Mouse (Mus musculus): ENCODE data around the gene Vmn1r176. TPM values are rescaled to one million over a fixed set of nuclear protein-coding genes. Genes with fewer than 3 reads are reported as not detected.
"Not testable (repeated sequence)": the region's sequence is repeated elsewhere in the genome, so short reads cannot be mapped to it uniquely, and the experiment has no call there.

The Vmn1r176 gene
- not detected for total RNA-seq (2021)

DNA sequence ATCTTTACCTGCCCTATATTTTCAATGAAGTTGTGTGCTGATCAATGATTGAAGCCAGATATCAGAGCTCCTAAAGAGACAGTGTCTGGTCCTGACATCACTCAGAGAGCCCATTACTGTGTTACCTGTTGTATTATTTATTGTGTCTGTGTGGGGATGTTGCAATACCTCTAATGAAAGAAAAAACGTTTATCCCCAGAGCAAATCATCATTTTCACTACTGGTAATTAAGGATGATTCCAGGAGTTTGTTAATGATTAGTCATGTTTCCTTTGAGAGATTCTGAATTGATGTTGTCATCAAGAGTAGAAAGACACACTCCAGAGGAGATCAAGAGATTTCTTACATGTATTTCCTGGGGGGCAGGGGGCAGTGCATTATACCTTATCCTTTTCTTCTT lies at the start of gene Vmn1r176:
TSS of gene Vmn1r176 (minus strand) at position 101 of the 400 bp plus-strand sequence.
- DNase-seq; intact Hi-C loops (cut with DNase I): not testable (repeated sequence)

GRCm38 (mm10) chr7:23876918-23877317 lies 39.7 kb upstream of the Vmn1r176 start:
- intact Hi-C loops (cut with DNase I); DNase-seq: not testable (repeated sequence)

DNA sequence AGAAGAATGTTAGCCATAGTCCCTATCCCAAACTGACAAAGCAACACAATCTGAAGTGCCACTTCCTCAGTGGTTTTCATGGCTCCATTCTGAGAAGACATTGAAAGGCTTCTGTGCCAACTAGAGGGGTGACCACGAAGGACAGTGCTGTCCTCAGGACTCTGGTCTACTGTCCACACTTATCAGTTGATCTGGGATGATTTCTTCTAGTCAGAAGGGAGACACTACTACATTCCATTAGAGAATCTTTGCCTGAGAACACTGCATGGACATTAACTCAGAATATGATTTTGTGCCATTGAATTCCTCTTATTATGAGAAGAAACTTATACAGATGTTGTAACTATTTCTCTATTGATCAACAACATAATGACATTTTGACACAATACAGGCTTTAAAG lies 29.2 kb upstream of the Vmn1r176 start, which contains the start of gene Vmn1r177:
TSS of gene Vmn1r177 (minus strand) at position 101 of the 400 bp plus-strand sequence.
- intact Hi-C loops (cut with DNase I); DNase-seq: not testable (repeated sequence)

DNA sequence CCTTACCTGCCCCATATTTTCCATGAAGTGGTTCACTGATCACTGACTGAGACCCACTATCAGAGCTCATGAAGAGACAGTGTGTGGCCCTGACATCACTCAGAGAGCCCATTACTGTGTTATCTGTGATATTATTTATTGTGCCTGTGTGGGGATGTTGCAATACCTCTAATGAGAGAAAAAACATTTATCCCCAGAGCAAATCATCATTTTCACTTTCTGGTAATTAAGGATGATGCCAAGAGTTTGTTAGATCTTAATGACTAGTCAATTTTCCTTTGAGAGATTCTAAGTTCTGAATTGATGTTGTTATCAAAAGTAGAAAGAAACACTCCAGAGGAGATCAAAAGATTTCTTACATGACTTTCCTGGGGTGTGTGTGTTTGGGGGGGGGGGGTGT lies 26.6 kb downstream of the Vmn1r176 start, which contains the start of gene Vmn1r175:
TSS of gene Vmn1r175 (minus strand) at position 101 of the 400 bp plus-strand sequence.
- DNase-seq; intact Hi-C loops (cut with DNase I): not testable (repeated sequence)

DNA sequence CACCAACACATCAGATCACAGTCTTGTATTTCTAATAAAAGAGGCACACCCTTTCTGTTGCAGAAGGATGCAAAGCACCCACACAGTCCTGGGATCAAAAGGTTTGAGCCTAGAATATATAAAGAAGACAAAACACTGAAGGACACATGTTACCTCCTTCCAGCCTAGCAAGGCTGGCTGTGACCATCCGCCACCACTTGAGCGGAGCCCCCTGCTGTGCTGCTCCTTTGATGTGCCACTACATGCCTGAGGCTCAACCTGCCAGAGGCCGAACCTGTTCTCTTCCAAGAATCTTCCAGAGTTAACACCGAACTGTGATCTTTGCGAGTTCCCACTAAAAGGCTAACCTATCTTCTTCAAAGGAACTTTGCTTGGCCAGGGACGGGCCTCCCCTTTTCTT lies 52.6 kb downstream of the Vmn1r176 start:
- intact Hi-C loops (cut with DNase I) = no loop called here
- no peak for DNase-seq

Other genes starting within 250 kb of the Vmn1r176 start
- gene Vmn1r170, start 231.2 kb downstream of the Vmn1r176 start, total RNA-seq (2021) = not detected
- not detected for gene Vmn1r171, start 206.7 kb downstream of the Vmn1r176 start, total RNA-seq (2021)
- not detected for gene Vmn1r172, start 179.1 kb downstream of the Vmn1r176 start, total RNA-seq (2021)
- gene Vmn1r173, start 136.7 kb downstream of the Vmn1r176 start, total RNA-seq (2021) = not detected
- not detected for gene Vmn1r174, start 85.1 kb downstream of the Vmn1r176 start, total RNA-seq (2021)
- gene Vmn1r175, start 26.7 kb downstream of the Vmn1r176 start, total RNA-seq (2021) = not detected
- not detected for gene Vmn1r177, start 29.1 kb upstream of the Vmn1r176 start, total RNA-seq (2021)
- not detected for gene Vmn1r178, start 54.6 kb upstream of the Vmn1r176 start, total RNA-seq (2021)
- not detected for gene Vmn1r179, start 89.6 kb upstream of the Vmn1r176 start, total RNA-seq (2021)
- gene Vmn1r180, start 113.3 kb upstream of the Vmn1r176 start, total RNA-seq (2021) = not detected
- not detected for gene Vmn1r181, start 137.2 kb upstream of the Vmn1r176 start, total RNA-seq (2021)
- gene V1rd19, start 164.3 kb upstream of the Vmn1r176 start, total RNA-seq (2021) = not detected
- gene Vmn1r183, start 215.9 kb upstream of the Vmn1r176 start, total RNA-seq (2021) = not detected
- gene Zfp180, start 244.6 kb upstream of the Vmn1r176 start, total RNA-seq (2021) = 10 to 100 TPM in 1 of 2 experiments, 1 to 10 TPM in 1; 9.5 to 10.3 TPM